Comparison of ENCODE assay signal across 17 mouse cellular contexts in the genomic region with DNA sequence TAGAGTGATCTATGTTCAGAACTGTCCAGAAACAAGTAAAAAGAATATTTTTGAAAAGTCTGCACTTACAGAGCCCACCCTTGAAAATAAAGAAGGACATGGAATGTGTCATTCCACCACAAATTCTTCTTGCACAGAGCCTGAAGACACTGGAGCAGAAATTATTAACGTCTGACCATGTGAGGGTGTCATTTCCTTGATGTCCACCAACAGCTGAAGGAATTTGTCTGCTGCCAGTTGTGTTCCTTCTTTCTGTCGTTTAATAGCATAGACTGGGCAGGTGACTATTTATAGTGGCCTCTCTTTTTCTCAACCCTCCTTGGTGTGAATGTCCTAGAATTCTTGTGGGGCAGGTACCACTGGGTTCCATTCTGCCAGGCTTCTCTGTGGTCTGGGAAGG.
"Had no signal": no experiment of that assay in that cellular context is flagged by ENCODE, and none has a peak within 500 bp of the region (broad histone marks: within the 10 kb centered on the region; RNA-seq: fewer than 3 reads in every experiment).

No protein-coding gene starts in this region.

- H3K4me3 ChIP-seq: layer of hippocampus, adult 2 months; limb, embryonic 15.5 days; midbrain, embryonic 12.5 days had no signal

- H3K27me3 ChIP-seq: limb, embryonic 15.5 days; midbrain, embryonic 12.5 days had no signal

- H3K4me1 ChIP-seq: limb, embryonic 15.5 days had no signal

- DNase-seq: kidney, adult 18-20 months; kidney, postnatal 25 days; layer of hippocampus, adult 9-11 months; liver, postnatal 0 days; lung, embryonic 14.5 days; lung, postnatal 36 days; right cerebral cortex, postnatal 14 days; right cerebral cortex, postnatal 4 days; thymus, postnatal 25 days had no signal

- H3K27ac ChIP-seq: kidney, postnatal 0 days; liver, embryonic 14.5 days; stomach, postnatal 0 days had no signal

- H3K4me2 ChIP-seq: limb, embryonic 15.5 days; liver, embryonic 11.5 days; lung, embryonic 14.5 days; midbrain, embryonic 12.5 days had no signal

- H3K9ac ChIP-seq: limb, embryonic 15.5 days; liver, embryonic 14.5 days; liver, postnatal 0 days; lung, embryonic 14.5 days; midbrain, embryonic 12.5 days had no signal

- H3K9me3 ChIP-seq: limb, embryonic 15.5 days; midbrain, embryonic 12.5 days had no signal

- ATAC-seq: liver, postnatal 0 days; lung, postnatal 0 days had no signal
